8 mouse cellular contexts compared by ENCODE assay signal in genomic region chr8:83653662-83654017, GRCm38 (mm10). TPM values are rescaled to one million over a fixed set of nuclear protein-coding genes. Genes with fewer than 3 reads are reported as not detected.
A peak's percentile ranks its signal among the peaks of the same experiment; 100 is the strongest.
DNase-seq lines count a peak whose midpoint lies in the region; ATAC-seq and TF ChIP-seq lines count a peak whose summit lies in the region.

No protein-coding gene starts in this region.

- no peak for ATAC-seq in heart, embryonic 11.5 days (replicated peaks; ENCODE audit: insufficient number of reproducible peaks, low FRiP score, low TSS enrichment)
- ATAC-seq in forebrain, embryonic 15.5 days (replicated peaks) = no peak
- no peak for ATAC-seq in liver, embryonic 15.5 days (ENCODE audit: insufficient read depth)

- no peak for TF ChIP-seq CTCF in ES-Bruce4 (IDR thresholded peaks at IDR 0.05; ENCODE audit: low read depth, low read length)

- H3K4me1 ChIP-seq in heart, embryonic 11.5 days (ENCODE audit: control insufficient read depth, insufficient read depth, low read length) = peaks cover 12% of the 10 kb centered on the region
- H3K4me1 ChIP-seq in ES-Bruce4 (ENCODE audit: control insufficient read depth, insufficient read depth, low read length) = peaks cover 7% of the 10 kb centered on the region
- H3K4me1 ChIP-seq in forebrain, embryonic 15.5 days = peaks cover 25% of the 10 kb centered on the region
- peaks cover 57% of the 10 kb centered on the region for H3K4me1 ChIP-seq in liver, embryonic 15.5 days (replicated peaks)

- no peaks in the 10 kb centered on the region for H3K27me3 ChIP-seq in heart, embryonic 11.5 days (ENCODE audit: control insufficient read depth, insufficient read depth, low read length)
- no peaks in the 10 kb centered on the region for H3K27me3 ChIP-seq in ES-Bruce4 (ENCODE audit: control insufficient read depth, insufficient read depth, low read length, poor library complexity, severe bottlenecking)
- no peaks in the 10 kb centered on the region for H3K27me3 ChIP-seq in forebrain, embryonic 15.5 days
- H3K27me3 ChIP-seq in liver, embryonic 15.5 days = no peaks in the 10 kb centered on the region; the same call in 1 of the 2 replicates

- TF ChIP-seq POLR2A in ES-Bruce4 (IDR thresholded peaks at IDR 0.05; ENCODE audit: insufficient read depth, low read length) = no peak

- H3K9me3 ChIP-seq in heart, embryonic 11.5 days (replicated peaks; ENCODE audit: control insufficient read depth, low read length) = no peaks in the 10 kb centered on the region
- no peaks in the 10 kb centered on the region for H3K9me3 ChIP-seq in ES-Bruce4 (replicated peaks; ENCODE audit: control insufficient read depth, insufficient read depth, low read length, poor library complexity, severe bottlenecking)
- H3K9me3 ChIP-seq in forebrain, embryonic 15.5 days = no peaks in the 10 kb centered on the region
- H3K9me3 ChIP-seq in liver, embryonic 15.5 days (replicated peaks) = no peaks in the 10 kb centered on the region

- no peak for DNase-seq in heart, adult 11 months
- DNase-seq in urinary bladder, postnatal 10 days (ENCODE audit: low spot score) = no peak
- no peak for DNase-seq in left cerebral cortex, postnatal 4 days
- no peak for DNase-seq in thymus, adult 18-20 months

- H3K4me2 ChIP-seq in heart, embryonic 11.5 days = peak overlapping the region; percentile 97
- H3K4me2 ChIP-seq in forebrain, embryonic 15.5 days (replicated peaks) = peak overlapping the region; percentile 71
- H3K4me2 ChIP-seq in liver, embryonic 15.5 days = peak overlapping the region; percentile 91

- WGBS in heart, embryonic 11.5 days (ENCODE audit: insufficient replicate concordance) = 46% methylated on average over 10 of the region's 10 CpGs
- 50% methylated on average over 10 of the region's 10 CpGs for WGBS in forebrain, embryonic 15.5 days
- 19% methylated on average over 10 of the region's 10 CpGs for WGBS in liver, embryonic 15.5 days (ENCODE audit: insufficient replicate concordance)

- peak overlapping the region; percentile 80 for H3K9ac ChIP-seq in heart, embryonic 11.5 days (ENCODE audit: low read depth, low read length)
- H3K9ac ChIP-seq in ES-Bruce4 (ENCODE audit: low read depth, poor library complexity, severe bottlenecking) = peak overlapping the region; percentile 91
- H3K9ac ChIP-seq in forebrain, embryonic 15.5 days (replicated peaks) = peak overlapping the region; percentile 67
- peak overlapping the region; percentile 95 for H3K9ac ChIP-seq in liver, embryonic 15.5 days

- peak overlapping the region; percentile 73; the same call in 1 of the 2 replicates for H3K27ac ChIP-seq in heart, embryonic 11.5 days (ENCODE audit: low read depth, low read length)
- H3K27ac ChIP-seq in ES-Bruce4 (ENCODE audit: insufficient read depth, low read length) = peak overlapping the region; percentile 85
- no peak overlapping the region for H3K27ac ChIP-seq in forebrain, embryonic 15.5 days (replicated peaks)
- H3K27ac ChIP-seq in liver, embryonic 15.5 days (replicated peaks) = peak overlapping the region; percentile 86

- peaks cover 5% of the 10 kb centered on the region; the same call in 1 of the 2 replicates for H3K36me3 ChIP-seq in heart, embryonic 11.5 days (ENCODE audit: control insufficient read depth, insufficient read depth, low read length)
- peaks cover 2% of the 10 kb centered on the region; the same call in 1 of the 2 replicates for H3K36me3 ChIP-seq in ES-Bruce4 (ENCODE audit: control insufficient read depth, insufficient read depth, low read length, poor library complexity, severe bottlenecking)
- no peaks in the 10 kb centered on the region; the same call in 1 of the 2 replicates for H3K36me3 ChIP-seq in forebrain, embryonic 15.5 days
- H3K36me3 ChIP-seq in liver, embryonic 15.5 days (replicated peaks) = 0 out of 2 replicates have a peak, but pooled peaks cover 4% of the 10 kb centered on the region

- TF ChIP-seq EP300 in ES-Bruce4 (IDR thresholded peaks at IDR 0.05; ENCODE audit: insufficient read depth, low read depth, low read length) = no peak

- H3K4me3 ChIP-seq in heart, embryonic 11.5 days (ENCODE audit: low read depth, low read length) = peak overlapping the region; percentile 84
- peak overlapping the region; percentile 98 for H3K4me3 ChIP-seq in ES-Bruce4 (ENCODE audit: low read depth, low read length)
- peak overlapping the region; percentile 64 for H3K4me3 ChIP-seq in forebrain, embryonic 15.5 days
- H3K4me3 ChIP-seq in liver, embryonic 15.5 days (replicated peaks) = peak overlapping the region; percentile 89

- intact Hi-C loops in left cerebral cortex, postnatal 4 days (cut with DNase I) = no loop called here

RNA-seq across cellular contexts. Expression of gene Gipc1, which starts 1.2 kb away (rescaled TPM):
- 171 and 180 TPM in 2 replicates for polyA plus RNA-seq in heart, embryonic 11.5 days (2014; fragmentation: Nextera tagmentation; extraction: Ambion mirVana)
- 42.5 and 43.7 TPM in 2 replicates for polyA plus RNA-seq in ES-Bruce4 (2011; ENCODE audit: insufficient read depth, insufficient read length, low read depth, missing spikeins)
- 161 and 168 TPM in 2 replicates for polyA plus RNA-seq in forebrain, embryonic 15.5 days (2015; fragmentation: Nextera tagmentation; extraction: Ambion mirVana)
- 49.8 and 50.8 TPM in 2 replicates for polyA plus RNA-seq in liver, embryonic 15.5 days (2015; fragmentation: Nextera tagmentation; extraction: Ambion mirVana)
- 10 to 100 TPM; 74.7 to 77.4 TPM for total RNA-seq in left cerebral cortex, postnatal 4 days (2021)

RNA-seq across cellular contexts. Expression of gene Ptger1, which starts 12.8 kb away (rescaled TPM):
- 0.13 and 0.63 TPM in 2 replicates for polyA plus RNA-seq in heart, embryonic 11.5 days (2014; fragmentation: Nextera tagmentation; extraction: Ambion mirVana)
- 0.58 TPM in 1 of 2 replicates, not detected in the other for polyA plus RNA-seq in ES-Bruce4 (2011; ENCODE audit: insufficient read depth, insufficient read length, low read depth, missing spikeins)
- 0.82 and 1.2 TPM in 2 replicates for polyA plus RNA-seq in forebrain, embryonic 15.5 days (2015; fragmentation: Nextera tagmentation; extraction: Ambion mirVana)
- 0.36 and 0.48 TPM in 2 replicates for polyA plus RNA-seq in liver, embryonic 15.5 days (2015; fragmentation: Nextera tagmentation; extraction: Ambion mirVana)
- 1 to 10 TPM in 1 of 2 experiments, under 1 TPM in 1; 0.95 to 1.1 TPM for total RNA-seq in left cerebral cortex, postnatal 4 days (2021)

RNA-seq across cellular contexts. Expression of gene Pkn1, which starts 45.3 kb away (rescaled TPM):
- 17.0 and 21.2 TPM in 2 replicates for polyA plus RNA-seq in heart, embryonic 11.5 days (2014; fragmentation: Nextera tagmentation; extraction: Ambion mirVana)
- polyA plus RNA-seq in ES-Bruce4 (2011; ENCODE audit: insufficient read depth, insufficient read length, low read depth, missing spikeins) = 19.9 and 20.2 TPM in 2 replicates
- 29.8 and 33.1 TPM in 2 replicates for polyA plus RNA-seq in forebrain, embryonic 15.5 days (2015; fragmentation: Nextera tagmentation; extraction: Ambion mirVana)
- 11.3 and 12.8 TPM in 2 replicates for polyA plus RNA-seq in liver, embryonic 15.5 days (2015; fragmentation: Nextera tagmentation; extraction: Ambion mirVana)
- total RNA-seq in left cerebral cortex, postnatal 4 days (2021) = 100 to 1,000 TPM in 1 of 2 experiments, 10 to 100 TPM in 1; 98.7 to 107 TPM

RNA-seq across cellular contexts. Expression of gene Dnajb1, which starts 45.6 kb away (rescaled TPM):
- 51.2 and 51.5 TPM in 2 replicates for polyA plus RNA-seq in heart, embryonic 11.5 days (2014; fragmentation: Nextera tagmentation; extraction: Ambion mirVana)
- 28.2 and 32.2 TPM in 2 replicates for polyA plus RNA-seq in ES-Bruce4 (2011; ENCODE audit: insufficient read depth, insufficient read length, low read depth, missing spikeins)
- polyA plus RNA-seq in forebrain, embryonic 15.5 days (2015; fragmentation: Nextera tagmentation; extraction: Ambion mirVana) = 59.8 and 63.0 TPM in 2 replicates
- polyA plus RNA-seq in liver, embryonic 15.5 days (2015; fragmentation: Nextera tagmentation; extraction: Ambion mirVana) = 52.7 and 56.0 TPM in 2 replicates
- 10 to 100 TPM; 35.3 to 35.9 TPM for total RNA-seq in left cerebral cortex, postnatal 4 days (2021)

RNA-seq across cellular contexts. Expression of gene Tecr, which starts 45.9 kb away (rescaled TPM):
- 531 and 534 TPM in 2 replicates for polyA plus RNA-seq in heart, embryonic 11.5 days (2014; fragmentation: Nextera tagmentation; extraction: Ambion mirVana)
- 310 and 347 TPM in 2 replicates for polyA plus RNA-seq in ES-Bruce4 (2011; ENCODE audit: insufficient read depth, insufficient read length, low read depth, missing spikeins)
- polyA plus RNA-seq in forebrain, embryonic 15.5 days (2015; fragmentation: Nextera tagmentation; extraction: Ambion mirVana) = 683 and 712 TPM in 2 replicates
- polyA plus RNA-seq in liver, embryonic 15.5 days (2015; fragmentation: Nextera tagmentation; extraction: Ambion mirVana) = 329 and 344 TPM in 2 replicates
- total RNA-seq in left cerebral cortex, postnatal 4 days (2021) = 100 to 1,000 TPM; 610 to 661 TPM
